Mouse (Mus musculus): ENCODE measurements at regions not wholly inside any gene's neighbourhood (a gene's known extent, or its start where the extent isn't known, plus 50 kb on each side); places are given as distances from the start of the nearest gene placed in this dataset.

- Histone ChIP-seq H3K27ac (no peak overlapping the region), H3K4me3 (no peak overlapping the region)
- peak; percentile 80 for TF ChIP-seq CTCF (conservative IDR thresholded peaks at IDR 0.05)
- peak in 1 of 2 experiments; percentile 14 for DNase-seq (ENCODE audit: low spot score in 2 of 2)
Observed at GRCm38 (mm10) chrX:143462632-143463031, 55.8 kb upstream of the Pak3 start.

DNA sequence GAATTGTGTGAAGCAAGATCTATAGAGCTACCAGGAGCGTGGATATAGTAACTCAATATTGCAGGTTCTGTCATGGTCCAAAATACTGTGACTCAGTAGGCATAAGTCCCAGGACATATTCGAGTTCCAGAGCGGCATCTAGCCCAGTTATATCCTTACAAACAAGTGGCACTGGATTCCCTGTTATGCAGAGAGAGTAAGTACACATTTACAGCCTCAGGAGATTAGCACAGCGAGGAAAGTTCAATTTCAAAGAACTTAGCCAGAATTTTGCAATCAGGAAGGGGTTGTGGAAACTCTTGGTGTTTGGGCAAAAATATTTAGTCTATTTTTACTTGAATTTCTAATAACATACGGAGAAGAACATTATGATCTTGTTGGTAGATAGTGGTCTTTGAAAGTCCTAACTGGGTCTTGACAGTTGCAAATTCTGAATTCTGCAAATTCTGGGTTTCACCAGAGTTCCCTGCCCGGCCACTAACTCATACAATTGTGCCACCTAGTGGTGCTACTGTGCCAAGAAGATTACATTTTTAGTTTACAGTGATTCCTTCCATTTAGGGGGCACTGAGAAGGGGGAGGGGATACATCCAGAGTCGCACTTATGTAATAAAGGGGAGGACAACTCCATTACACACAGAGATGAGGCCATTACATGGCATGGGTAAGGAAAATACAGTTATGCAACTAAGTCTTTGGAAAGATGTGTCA is 54.7 kb upstream of the Chrdl1 start:
- peak in 1 of 2 experiments; percentile 23 for DNase-seq (ENCODE audit: low spot score in 2 of 2)
- TF ChIP-seq CTCF (conservative IDR thresholded peaks at IDR 0.05): peak; percentile 76
- Histone ChIP-seq H3K27ac (no peak overlapping the region), H3K4me3 (no peak overlapping the region)

DNA sequence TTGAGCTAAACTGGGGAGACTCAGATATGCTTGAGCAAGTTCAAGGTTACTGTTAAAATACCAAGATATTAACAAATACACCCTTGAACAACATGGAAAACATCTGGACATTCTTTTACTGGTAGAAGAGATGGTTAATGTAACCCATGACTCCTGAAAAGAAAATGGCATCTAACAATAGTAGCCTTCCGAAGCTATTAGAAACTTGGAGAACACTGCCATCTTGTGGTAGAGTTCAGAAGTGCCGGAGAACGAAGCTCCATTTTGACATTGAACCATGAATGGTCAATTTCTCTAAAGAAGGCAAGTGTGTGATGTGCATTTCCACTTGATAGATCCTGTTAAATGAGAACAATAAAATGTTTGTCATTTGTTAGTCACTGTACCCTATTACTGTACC is 50.5 kb upstream of the Chrdl1 start:
- Histone ChIP-seq H3K27ac (no peak overlapping the region), H3K4me3 (no peak overlapping the region)
- peak in 1 of 2 experiments; percentile 50 for DNase-seq (ENCODE audit: low spot score in 2 of 2)
- TF ChIP-seq CTCF (conservative IDR thresholded peaks at IDR 0.05): peak; percentile 86

All from layer of hippocampus, adult 2 months (tissue).